Mouse (Mus musculus) E14TG2a.4 (cell line): ENCODE results near the gene Txndc15.

Experiments
- CTCF ChIP-seq: conservative IDR thresholded peaks from 2 replicates; pipeline ENCODE4 v1.5.1; 2014; ENCODE audit warnings: low read length
- NANOG ChIP-seq: IDR thresholded peaks from 2 replicates; pipeline ENCODE4 v1.6.1; 2014; ENCODE audit warnings: borderline replicate concordance, low read length, mixed read lengths

GRCm38 (mm10) chr13:55683581-55683980 lies 30.9 kb upstream of the Txndc15 start:
- TF ChIP-seq CTCF (no peak), NANOG (no peak)
